Mouse (Mus musculus): Measurements from ENCODE around the gene Spdef. TPM values are rescaled to one million over a fixed set of nuclear protein-coding genes. Genes with fewer than 3 reads are reported as not detected.

Spdef gene
- polyA plus RNA-seq, 1 experiment from 2014 or later = 0.15 TPM

DNA sequence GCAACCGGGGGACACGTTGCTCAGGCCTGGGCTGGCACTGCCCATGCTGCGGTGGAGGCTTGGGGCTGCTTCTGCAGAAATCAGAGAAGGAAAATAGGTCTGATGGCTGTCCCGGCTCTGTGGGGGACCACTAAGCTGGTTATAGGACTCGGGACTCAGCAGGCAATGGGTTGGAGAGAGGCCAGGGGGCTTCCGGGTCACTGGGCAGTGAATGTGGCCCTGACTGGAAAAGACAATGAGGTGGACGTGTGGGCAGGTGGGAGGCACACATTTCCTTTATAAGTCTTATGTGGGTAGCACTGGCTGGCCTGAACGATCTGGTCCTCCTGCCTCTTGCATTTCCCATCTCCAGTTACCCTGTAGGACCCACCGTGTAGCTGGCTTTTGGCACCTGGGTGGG is 8.4 kb downstream of the Spdef start:
- Histone ChIP-seq H3K4me3 (ENCODE audit: low read depth, low read length) (no peak overlapping the region), H3K4me2 (ENCODE audit: low read depth, low read length, severe bottlenecking) (no peak overlapping the region), H3K9me3 (ENCODE audit: control insufficient read depth, low read length) (no peaks in the 10 kb centered on the region), H3K9ac (ENCODE audit: low read length) (no peak overlapping the region), H3K4me1 (replicated peaks; ENCODE audit: control insufficient read depth, insufficient read depth, low read length) (peaks cover 17% of the 10 kb centered on the region; the same call in 1 of the 2 replicates), H3K27me3 (ENCODE audit: control insufficient read depth, insufficient read depth, low read length) (0 out of 2 replicates have a peak, but pooled peaks cover 2% of the 10 kb centered on the region), H3K36me3 (ENCODE audit: control insufficient read depth, insufficient read depth, low read length) (no peaks in the 10 kb centered on the region), H3K27ac (ENCODE audit: low read depth, low read length) (no peak overlapping the region)
- ATAC-seq (replicated peaks; ENCODE audit: low FRiP score) = no peak
- no peak for DNase-seq (ENCODE audit: low spot score)
- 28% methylated on average over 9 of the region's 9 CpGs for WGBS

DNA sequence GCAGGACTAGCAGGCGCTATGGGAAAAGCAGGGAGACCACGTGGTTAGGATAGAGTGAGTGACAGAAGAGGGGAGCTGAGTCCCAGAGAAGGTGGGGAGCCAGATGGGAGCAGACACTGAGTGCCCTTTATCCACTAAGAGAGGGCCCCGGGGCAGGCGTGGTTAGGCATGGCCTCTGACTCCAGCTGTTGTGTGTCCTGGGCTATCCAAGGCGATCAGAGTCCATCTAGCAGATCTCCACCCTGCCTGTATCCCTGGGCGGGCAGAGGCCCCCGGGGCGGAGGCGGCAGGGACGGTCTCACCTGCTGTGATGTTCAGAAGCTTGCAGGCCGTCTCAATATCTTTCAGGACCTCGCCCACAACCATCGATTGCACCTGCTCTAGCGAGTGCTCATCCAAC is 9.1 kb downstream of the Spdef start:
- no peak overlapping the region for H3K27ac ChIP-seq (ENCODE audit: low read depth, low read length)
- no peaks in the 10 kb centered on the region for H3K9me3 ChIP-seq (ENCODE audit: control insufficient read depth, low read length)
- 0 out of 2 replicates have a peak, but pooled peaks cover 2% of the 10 kb centered on the region for H3K27me3 ChIP-seq (ENCODE audit: control insufficient read depth, insufficient read depth, low read length)
- H3K4me3 ChIP-seq (ENCODE audit: low read depth, low read length) = no peak overlapping the region
- DNase-seq (ENCODE audit: low spot score) (no peak), ATAC-seq (replicated peaks; ENCODE audit: low FRiP score) (no peak)
- peaks cover 11% of the 10 kb centered on the region; the same call in 1 of the 2 replicates for H3K4me1 ChIP-seq (replicated peaks; ENCODE audit: control insufficient read depth, insufficient read depth, low read length)
- H3K4me2 ChIP-seq (ENCODE audit: low read depth, low read length, severe bottlenecking) = no peak overlapping the region
- no peaks in the 10 kb centered on the region for H3K36me3 ChIP-seq (ENCODE audit: control insufficient read depth, insufficient read depth, low read length)
- H3K9ac ChIP-seq (ENCODE audit: low read length) = no peak overlapping the region
- whole genome bisulfite sequencing = 70% methylated on average over 14 of the region's 14 CpGs

- ATAC-seq (replicated peaks; ENCODE audit: low FRiP score) (no peak), DNase-seq (ENCODE audit: low spot score) (no peak)
- 50% methylated on average over 5 of the region's 5 CpGs for WGBS
- no peak overlapping the region for H3K4me2 ChIP-seq (ENCODE audit: low read depth, low read length, severe bottlenecking)
- H3K9ac ChIP-seq (ENCODE audit: low read length) = no peak overlapping the region
- no peak overlapping the region for H3K27ac ChIP-seq (ENCODE audit: low read depth, low read length)
- H3K27me3 ChIP-seq (ENCODE audit: control insufficient read depth, insufficient read depth, low read length) = 0 out of 2 replicates have a peak, but pooled peaks cover 2% of the 10 kb centered on the region
- no peaks in the 10 kb centered on the region for H3K36me3 ChIP-seq (ENCODE audit: control insufficient read depth, insufficient read depth, low read length)
- no peaks in the 10 kb centered on the region for H3K9me3 ChIP-seq (ENCODE audit: control insufficient read depth, low read length)
- H3K4me3 ChIP-seq (ENCODE audit: low read depth, low read length) = no peak overlapping the region
- peaks cover 11% of the 10 kb centered on the region; the same call in 1 of the 2 replicates for H3K4me1 ChIP-seq (replicated peaks; ENCODE audit: control insufficient read depth, insufficient read depth, low read length)
Observed at GRCm38 (mm10) chr17:27718250-27718649, 10.5 kb downstream of the Spdef start.

- Histone ChIP-seq H3K4me2 (ENCODE audit: low read depth, low read length, severe bottlenecking) (peak overlapping the region; percentile 51), H3K9me3 (ENCODE audit: control insufficient read depth, low read length) (no peaks in the 10 kb centered on the region), H3K36me3 (ENCODE audit: control insufficient read depth, insufficient read depth, low read length) (no peaks in the 10 kb centered on the region), H3K27me3 (ENCODE audit: control insufficient read depth, insufficient read depth, low read length) (0 out of 2 replicates have a peak, but pooled peaks cover 2% of the 10 kb centered on the region), H3K9ac (ENCODE audit: low read length) (peak overlapping the region; percentile 39), H3K4me3 (ENCODE audit: low read depth, low read length) (peak overlapping the region; percentile 17), H3K4me1 (replicated peaks; ENCODE audit: control insufficient read depth, insufficient read depth, low read length) (peaks cover 11% of the 10 kb centered on the region; the same call in 1 of the 2 replicates), H3K27ac (ENCODE audit: low read depth, low read length) (no peak overlapping the region)
- 2% methylated on average over 16 of the region's 16 CpGs for WGBS
- peak; percentile 63 for ATAC-seq (replicated peaks; ENCODE audit: low FRiP score)
- DNase-seq (ENCODE audit: low spot score) = peak; percentile 80
Observed at GRCm38 (mm10) chr17:27716804-27717203, 12.0 kb downstream of the Spdef start.

DNA sequence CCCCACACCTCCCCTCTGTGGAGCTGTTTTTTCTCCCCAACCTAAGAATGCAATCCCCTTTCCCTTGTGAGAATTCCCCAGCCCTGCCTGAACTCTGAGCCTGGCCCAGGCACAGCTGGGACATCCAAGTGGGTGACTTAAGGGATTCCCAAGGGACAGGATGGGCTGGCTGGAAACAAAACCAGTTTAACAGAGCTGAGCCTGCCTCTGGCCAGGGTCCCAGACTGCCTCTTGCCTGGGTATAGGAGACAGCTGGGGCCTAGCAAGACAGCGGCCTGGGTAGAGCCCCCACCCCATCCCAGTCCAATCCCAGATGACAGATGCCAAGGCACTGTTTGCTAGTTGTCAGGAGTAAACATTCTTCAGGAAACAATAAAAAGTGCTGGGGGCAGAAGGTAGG is 15.9 kb downstream of the Spdef start:
- Histone ChIP-seq H3K27ac (ENCODE audit: low read depth, low read length) (no peak overlapping the region), H3K4me1 (replicated peaks; ENCODE audit: control insufficient read depth, insufficient read depth, low read length) (peaks cover 10% of the 10 kb centered on the region; the same call in 1 of the 2 replicates), H3K4me2 (ENCODE audit: low read depth, low read length, severe bottlenecking) (no peak overlapping the region), H3K4me3 (ENCODE audit: low read depth, low read length) (no peak overlapping the region), H3K9ac (ENCODE audit: low read length) (no peak overlapping the region), H3K9me3 (ENCODE audit: control insufficient read depth, low read length) (no peaks in the 10 kb centered on the region), H3K36me3 (ENCODE audit: control insufficient read depth, insufficient read depth, low read length) (no peaks in the 10 kb centered on the region), H3K27me3 (ENCODE audit: control insufficient read depth, insufficient read depth, low read length) (0 out of 2 replicates have a peak, but pooled peaks cover 2% of the 10 kb centered on the region)
- 91% methylated on average over 1 of the region's 1 CpGs for WGBS
- no peak for ATAC-seq (replicated peaks; ENCODE audit: low FRiP score)
- no peak for DNase-seq (ENCODE audit: low spot score)

- H3K4me2 ChIP-seq (ENCODE audit: low read depth, low read length, severe bottlenecking) = no peak overlapping the region
- WGBS = 75% methylated on average over 5 of the region's 5 CpGs
- H3K27ac ChIP-seq (ENCODE audit: low read depth, low read length) = no peak overlapping the region
- H3K4me3 ChIP-seq (ENCODE audit: low read depth, low read length) = no peak overlapping the region
- H3K4me1 ChIP-seq (replicated peaks; ENCODE audit: control insufficient read depth, insufficient read depth, low read length) = peaks cover 5% of the 10 kb centered on the region; the same call in 1 of the 2 replicates
- H3K9ac ChIP-seq (ENCODE audit: low read length) = no peak overlapping the region
- no peaks in the 10 kb centered on the region for H3K9me3 ChIP-seq (ENCODE audit: control insufficient read depth, low read length)
- ATAC-seq (replicated peaks; ENCODE audit: low FRiP score) (no peak), DNase-seq (ENCODE audit: low spot score) (no peak)
- H3K27me3 ChIP-seq (ENCODE audit: control insufficient read depth, insufficient read depth, low read length) = no peaks in the 10 kb centered on the region; the same call in 1 of the 2 replicates
- no peaks in the 10 kb centered on the region for H3K36me3 ChIP-seq (ENCODE audit: control insufficient read depth, insufficient read depth, low read length)
Observed at GRCm38 (mm10) chr17:27709650-27710049, 19.1 kb downstream of the Spdef start.

DNA sequence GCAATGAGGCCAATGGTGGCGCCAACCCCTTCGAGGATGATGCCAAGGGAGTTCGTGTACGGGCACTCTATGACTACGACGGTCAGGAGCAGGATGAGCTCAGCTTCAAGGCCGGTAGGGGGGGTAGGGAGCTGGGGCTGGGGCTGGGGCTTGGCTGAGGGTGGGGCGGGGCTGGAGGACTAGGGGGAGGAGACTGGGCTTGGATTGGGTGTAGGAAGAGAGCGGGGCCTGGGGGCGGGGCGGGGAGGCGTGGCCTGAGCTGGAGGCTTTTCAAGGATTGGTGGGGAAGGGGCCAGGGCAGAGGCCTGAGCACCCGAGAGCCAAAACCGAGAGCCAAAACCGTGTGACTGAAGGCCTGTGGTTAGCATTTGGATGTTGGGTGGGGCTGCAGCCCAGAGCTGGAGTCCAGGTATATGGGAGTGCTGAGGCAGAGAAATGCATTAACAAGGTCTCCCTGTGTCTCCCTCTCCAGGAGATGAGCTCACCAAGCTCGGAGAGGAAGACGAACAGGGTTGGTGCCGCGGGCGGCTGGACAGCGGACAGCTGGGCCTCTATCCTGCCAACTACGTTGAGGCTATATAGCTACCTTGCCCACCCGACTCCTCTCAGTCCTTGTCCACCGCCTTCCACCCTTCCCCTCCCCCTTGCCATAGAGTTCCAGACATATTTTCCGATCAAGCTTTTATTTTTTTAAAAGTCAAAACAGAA is 20.6 kb downstream of the Spdef start:
- WGBS = 4% methylated on average over 25 of the region's 25 CpGs
- Histone ChIP-seq H3K9ac (ENCODE audit: low read length) (peak overlapping the region; percentile 48; the same call in 1 of the 2 replicates), H3K36me3 (ENCODE audit: control insufficient read depth, insufficient read depth, low read length) (no peaks in the 10 kb centered on the region), H3K27ac (ENCODE audit: low read depth, low read length) (no peak overlapping the region), H3K4me3 (ENCODE audit: low read depth, low read length) (peak overlapping the region; percentile 11), H3K4me1 (replicated peaks; ENCODE audit: control insufficient read depth, insufficient read depth, low read length) (peaks cover 5% of the 10 kb centered on the region; the same call in 1 of the 2 replicates), H3K27me3 (ENCODE audit: control insufficient read depth, insufficient read depth, low read length) (no peaks in the 10 kb centered on the region; the same call in 1 of the 2 replicates), H3K9me3 (ENCODE audit: control insufficient read depth, low read length) (no peaks in the 10 kb centered on the region), H3K4me2 (ENCODE audit: low read depth, low read length, severe bottlenecking) (peak overlapping the region; percentile 49)
- ATAC-seq (replicated peaks; ENCODE audit: low FRiP score) (peak; percentile 91), DNase-seq (ENCODE audit: low spot score) (peak; percentile 98)

DNA sequence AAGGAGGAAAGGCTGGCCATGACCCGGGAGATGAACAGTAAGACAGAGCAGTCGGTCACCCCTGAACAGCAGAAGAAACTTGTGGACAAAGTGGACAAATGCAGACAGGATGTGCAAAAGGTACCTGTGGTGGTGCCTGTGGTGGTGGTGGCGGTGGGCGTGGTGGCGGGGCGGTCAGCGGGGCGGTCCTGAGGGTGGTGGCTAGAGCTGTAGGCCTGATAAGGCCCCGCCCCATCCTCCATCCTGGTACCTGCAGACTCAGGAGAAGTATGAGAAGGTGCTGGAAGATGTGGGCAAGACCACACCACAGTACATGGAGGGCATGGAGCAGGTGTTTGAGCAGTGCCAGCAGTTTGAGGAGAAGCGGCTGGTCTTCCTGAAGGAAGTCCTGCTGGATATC is 23.1 kb downstream of the Spdef start:
- no peak for ATAC-seq (replicated peaks; ENCODE audit: low FRiP score)
- Histone ChIP-seq H3K4me3 (ENCODE audit: low read depth, low read length) (no peak overlapping the region), H3K4me2 (ENCODE audit: low read depth, low read length, severe bottlenecking) (no peak overlapping the region), H3K9ac (ENCODE audit: low read length) (no peak overlapping the region), H3K9me3 (ENCODE audit: control insufficient read depth, low read length) (no peaks in the 10 kb centered on the region), H3K36me3 (ENCODE audit: control insufficient read depth, insufficient read depth, low read length) (no peaks in the 10 kb centered on the region), H3K4me1 (replicated peaks; ENCODE audit: control insufficient read depth, insufficient read depth, low read length) (peaks cover 5% of the 10 kb centered on the region; the same call in 1 of the 2 replicates), H3K27me3 (ENCODE audit: control insufficient read depth, insufficient read depth, low read length) (no peaks in the 10 kb centered on the region; the same call in 1 of the 2 replicates), H3K27ac (ENCODE audit: low read depth, low read length) (no peak overlapping the region)
- whole genome bisulfite sequencing = 33% methylated on average over 10 of the region's 10 CpGs
- DNase-seq (ENCODE audit: low spot score) = no peak

Data from forebrain, embryonic 11.5 days (tissue).